Mouse (Mus musculus): ENCODE measurements around the gene Tiam2.

- TF ChIP-seq CTCF (IDR thresholded peaks at IDR 0.05 in 2 of 3, conservative IDR thresholded peaks at IDR 0.05 in 1 of 3; ENCODE audit: control insufficient read depth in 1 of 3, insufficient read depth in 1 of 3, low read depth in 2 of 3, low read length in 3 of 3, poor library complexity in 1 of 3, severe bottlenecking in 1 of 3) (no peak), EP300 (IDR thresholded peaks at IDR 0.05; ENCODE audit: low read depth in 1 of 2, low read length in 2 of 2) (no peak), POLR2A (IDR thresholded peaks at IDR 0.05; ENCODE audit: control insufficient read depth in 1 of 2, insufficient read depth in 1 of 2, low read depth in 1 of 2, low read length in 2 of 2, poor library complexity in 1 of 2) (no peak), ZKSCAN1 (IDR thresholded peaks at IDR 0.05; ENCODE audit: low read depth, low read length) (no peak), RCOR1 (IDR thresholded peaks at IDR 0.05; ENCODE audit: low read depth, low read length) (no peak), MYC (IDR thresholded peaks at IDR 0.05; ENCODE audit: low read depth, low read length) (no peak), MAX (IDR thresholded peaks at IDR 0.05; ENCODE audit: low read length) (no peak), SMC3 (IDR thresholded peaks at IDR 0.05; ENCODE audit: low read depth, low read length) (no peak), GATA1 (IDR thresholded peaks at IDR 0.05; ENCODE audit: low read depth, low read length) (no peak), KAT2A (conservative IDR thresholded peaks at IDR 0.05; ENCODE audit: low read depth, low read length) (no peak), POLR2AphosphoS5 (IDR thresholded peaks at IDR 0.05; ENCODE audit: borderline replicate concordance, low read depth, low read length) (no peak), SIN3A (IDR thresholded peaks at IDR 0.05; ENCODE audit: low read length) (no peak)
Measured at GRCm38 (mm10) chr17:3436841-3437515, 110.6 kb downstream of the Tiam2 start.

Data from MEL (cell line).